Mouse (Mus musculus) erythroblast, embryonic 14.5 days (primary cell): ENCODE data around the gene Sf3b3. TPM values are rescaled to one million over a fixed set of nuclear protein-coding genes. Genes with fewer than 3 reads are reported as not detected.
"Not testable (repeated sequence)": the region's sequence is repeated elsewhere in the genome, so short reads cannot be mapped to it uniquely, and the experiment has no call there.

Experiments used
- H3K27me3 ChIP-seq: 2 replicates; pipeline ENCODE4 v1.6.1; 2012; ENCODE audit warnings: inconsistent platforms; ENCODE audit not compliant: control insufficient read depth
- H3K36me3 ChIP-seq: 2 replicates; pipeline ENCODE4 v1.6.1; 2012; ENCODE audit warnings: mild to moderate bottlenecking, inconsistent platforms; ENCODE audit not compliant: control insufficient read depth
- H3K4me1 ChIP-seq: 2 replicates; pipeline ENCODE4 v1.6.1; 2012; ENCODE audit warnings: inconsistent platforms; ENCODE audit not compliant: control insufficient read depth
- H3K4me3 ChIP-seq: replicated peaks from 2 replicates; pipeline ENCODE3; 2012; ENCODE audit warnings: moderate library complexity, mild to moderate bottlenecking, inconsistent platforms
- H3K9me3 ChIP-seq: 2 replicates; pipeline ENCODE4 v1.6.1; 2012; ENCODE audit warnings: low read length, inconsistent platforms, mixed read lengths; ENCODE audit not compliant: control insufficient read depth
- GATA1 ChIP-seq: IDR thresholded peaks from 2 replicates; pipeline ENCODE4 v1.6.1; 2012; ENCODE audit warnings: low read length, inconsistent platforms, mixed read lengths
- TAL1 ChIP-seq: IDR thresholded peaks from 3 replicates; pipeline ENCODE4 v1.6.1; 2012; ENCODE audit warnings: low read length, inconsistent platforms, mixed read lengths
- polyA plus RNA-seq: library from polyadenylated mRNA; stranded (reverse); fragments of >175 nt; gene quantifications from 2 replicates; pipeline ENCODE4 v1.2.3, GENCODE M21; 2012

The Sf3b3 gene
- polyA plus RNA-seq, 1 experiment: 0.49 TPM

DNA sequence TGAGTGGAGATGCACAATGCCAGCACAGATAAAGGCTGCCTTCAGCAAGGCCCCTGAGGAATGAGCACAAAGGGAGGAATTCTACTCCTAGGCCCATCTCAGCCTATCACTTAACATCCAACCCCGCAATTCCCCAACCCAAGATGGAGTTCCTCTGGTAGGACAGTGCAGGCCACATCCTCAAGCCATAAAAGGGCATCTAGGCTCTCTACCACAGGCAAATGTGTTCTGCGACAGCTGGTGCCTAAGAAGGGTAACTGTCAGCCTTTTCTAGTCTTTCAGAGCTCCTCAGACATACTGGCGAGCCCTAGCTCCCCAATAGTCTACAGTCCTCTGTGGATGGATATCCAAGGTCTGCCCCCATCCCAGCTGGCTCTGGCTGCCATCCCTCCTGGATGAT is 40.0 kb upstream of the Sf3b3 start:
- Histone ChIP-seq H3K36me3 (peaks cover 79% of the 10 kb centered on the region), H3K4me1 (no peaks in the 10 kb centered on the region; the same call in 1 of the 2 replicates), H3K4me3 (no peak overlapping the region), H3K27me3 (no peaks in the 10 kb centered on the region), H3K9me3 (no peaks in the 10 kb centered on the region)
- TF ChIP-seq TAL1 (no peak), GATA1 (no peak)

- H3K9me3 ChIP-seq: no peaks in the 10 kb centered on the region
- peaks cover 93% of the 10 kb centered on the region for H3K36me3 ChIP-seq
- TF ChIP-seq GATA1: no peak
- TF ChIP-seq TAL1: no peak
- H3K4me3 ChIP-seq: no peak overlapping the region
- no peaks in the 10 kb centered on the region for H3K27me3 ChIP-seq
- H3K4me1 ChIP-seq: peaks cover 7% of the 10 kb centered on the region
These were observed 37.2 kb upstream of the Sf3b3 start for GRCm38 (mm10) chr8:110883824-110884223.

GRCm38 (mm10) chr8:110881741-110882310 is 35.2 kb upstream of the Sf3b3 start:
- no peaks in the 10 kb centered on the region for H3K27me3 ChIP-seq
- no peaks in the 10 kb centered on the region for H3K9me3 ChIP-seq
- H3K4me1 ChIP-seq: peaks cover 15% of the 10 kb centered on the region
- peaks cover 95% of the 10 kb centered on the region for H3K36me3 ChIP-seq
- H3K4me3 ChIP-seq: no peak overlapping the region
- TF ChIP-seq GATA1: no peak
- no peak for TF ChIP-seq TAL1

- Histone ChIP-seq H3K4me1 (peaks cover 15% of the 10 kb centered on the region), H3K4me3 (no peak overlapping the region), H3K36me3 (peaks cover 99% of the 10 kb centered on the region), H3K9me3 (no peaks in the 10 kb centered on the region), H3K27me3 (no peaks in the 10 kb centered on the region)
- no peak for TF ChIP-seq TAL1
- TF ChIP-seq GATA1: no peak
These were observed 31.3 kb upstream of the Sf3b3 start for GRCm38 (mm10) chr8:110877862-110878261.

DNA sequence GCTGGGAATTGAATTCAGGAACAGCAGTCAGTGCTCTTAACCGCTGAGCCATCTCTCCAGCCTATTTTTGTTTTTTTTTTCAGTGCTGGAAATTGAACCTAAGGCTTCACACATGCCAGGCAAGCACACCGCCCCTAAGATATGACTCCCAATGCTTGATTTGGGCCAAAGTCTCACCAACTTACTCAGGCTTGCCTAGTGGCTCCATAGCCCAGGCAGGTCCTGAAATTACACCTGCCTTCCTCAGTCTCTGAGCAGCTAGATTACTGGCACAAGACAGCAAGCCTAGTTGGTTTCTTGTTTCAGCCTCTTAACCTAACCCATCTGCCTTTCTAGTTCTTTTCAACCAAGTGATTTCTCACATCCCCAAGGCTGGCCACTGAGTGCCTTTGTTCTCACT is 23.9 kb upstream of the Sf3b3 start:
- Histone ChIP-seq H3K36me3 (peaks cover 99% of the 10 kb centered on the region), H3K9me3 (no peaks in the 10 kb centered on the region), H3K27me3 (no peaks in the 10 kb centered on the region), H3K4me1 (no peaks in the 10 kb centered on the region), H3K4me3 (no peak overlapping the region)
- TF ChIP-seq TAL1 (no peak), GATA1 (no peak)

DNA sequence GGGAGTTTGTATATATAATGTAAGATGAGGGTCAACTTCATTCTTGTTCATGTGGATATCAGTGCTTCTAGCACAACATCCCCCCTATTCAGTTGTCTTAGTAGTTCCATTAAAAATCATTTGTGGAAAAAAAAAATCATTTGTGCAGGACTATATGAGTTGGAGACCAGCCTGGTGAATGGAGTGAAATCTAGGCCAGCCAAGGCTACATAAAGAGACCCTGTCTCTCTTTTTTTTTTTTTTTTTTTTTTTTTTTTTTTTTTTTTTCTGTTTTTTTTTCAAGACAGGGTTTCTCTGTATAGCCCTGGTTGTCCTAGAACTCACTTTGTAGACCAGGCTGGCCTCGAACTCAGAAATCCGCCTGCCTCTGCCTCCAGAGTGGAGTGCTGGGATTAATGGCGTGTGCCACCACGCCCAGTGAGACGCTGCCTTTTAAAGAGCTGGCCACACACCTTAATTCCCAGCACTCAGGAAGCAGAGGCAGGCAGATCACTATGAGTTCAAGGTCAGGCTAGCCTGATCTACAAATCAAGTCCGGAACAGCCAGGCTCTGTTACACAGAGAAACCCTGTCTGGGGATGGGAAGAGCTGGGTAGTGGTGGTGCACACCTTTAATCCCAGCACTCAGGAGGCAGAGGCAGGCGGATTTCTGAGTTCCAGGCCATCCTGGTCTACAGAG is 14.9 kb upstream of the Sf3b3 start:
- H3K4me3 ChIP-seq, H3K9me3 ChIP-seq, H3K27me3 ChIP-seq, H3K4me1 ChIP-seq: not testable (repeated sequence)
- peaks cover 98% of the 10 kb centered on the region for H3K36me3 ChIP-seq

- Histone ChIP-seq H3K4me3 (no peak overlapping the region), H3K9me3 (no peaks in the 10 kb centered on the region), H3K27me3 (no peaks in the 10 kb centered on the region), H3K4me1 (no peaks in the 10 kb centered on the region), H3K36me3 (peaks cover 98% of the 10 kb centered on the region)
- TF ChIP-seq GATA1 (no peak), TAL1 (no peak)
These were observed 13.3 kb upstream of the Sf3b3 start for GRCm38 (mm10) chr8:110859651-110860501.

- H3K27me3 ChIP-seq: no peaks in the 10 kb centered on the region
- TF ChIP-seq TAL1 (no peak), GATA1 (no peak)
- peaks cover 98% of the 10 kb centered on the region for H3K36me3 ChIP-seq
- no peaks in the 10 kb centered on the region for H3K4me1 ChIP-seq
- H3K4me3 ChIP-seq: no peak overlapping the region
- H3K9me3 ChIP-seq: no peaks in the 10 kb centered on the region
These were observed 10.3 kb upstream of the Sf3b3 start for GRCm38 (mm10) chr8:110856760-110857461.

- H3K4me3 ChIP-seq, H3K9me3 ChIP-seq, H3K4me1 ChIP-seq, H3K27me3 ChIP-seq: not testable (repeated sequence)
- peaks cover 99% of the 10 kb centered on the region for H3K36me3 ChIP-seq
These were observed 9.5 kb upstream of the Sf3b3 start for GRCm38 (mm10) chr8:110856073-110856472.
